Mouse (Mus musculus) erythroblast, embryonic 14.5 days (primary cell): Measurements from ENCODE around the gene Fam160a1.

Experiments used
- GATA1 ChIP-seq: IDR thresholded peaks from 2 replicates; pipeline ENCODE4 v1.6.1; 2012; ENCODE audit warnings: low read length, inconsistent platforms, mixed read lengths
- TAL1 ChIP-seq: IDR thresholded peaks from 3 replicates; pipeline ENCODE4 v1.6.1; 2012; ENCODE audit warnings: low read length, inconsistent platforms, mixed read lengths

GRCm38 (mm10) chr3:85645517-85646004, 171.5 kb downstream of the Fam160a1 start:
- TF ChIP-seq GATA1 = no peak
- no peak for TF ChIP-seq TAL1
